Mouse (Mus musculus) megakaryocyte-erythroid progenitor cell, adult 5 weeks (primary cell): ENCODE results near the gene Gtf2b. TPM values are rescaled to one million over a fixed set of nuclear protein-coding genes. Genes with fewer than 3 reads are reported as not detected.

ENCODE experiments used
- polyA plus RNA-seq: library from polyadenylated mRNA; stranded (reverse); fragments of >175 nt; gene quantifications from 2 replicates; pipeline ENCODE4 v1.2.3, GENCODE M21; 2012

Gtf2b gene
- 3.9 and 4.8 TPM in 2 replicates for polyA plus RNA-seq

DNA sequence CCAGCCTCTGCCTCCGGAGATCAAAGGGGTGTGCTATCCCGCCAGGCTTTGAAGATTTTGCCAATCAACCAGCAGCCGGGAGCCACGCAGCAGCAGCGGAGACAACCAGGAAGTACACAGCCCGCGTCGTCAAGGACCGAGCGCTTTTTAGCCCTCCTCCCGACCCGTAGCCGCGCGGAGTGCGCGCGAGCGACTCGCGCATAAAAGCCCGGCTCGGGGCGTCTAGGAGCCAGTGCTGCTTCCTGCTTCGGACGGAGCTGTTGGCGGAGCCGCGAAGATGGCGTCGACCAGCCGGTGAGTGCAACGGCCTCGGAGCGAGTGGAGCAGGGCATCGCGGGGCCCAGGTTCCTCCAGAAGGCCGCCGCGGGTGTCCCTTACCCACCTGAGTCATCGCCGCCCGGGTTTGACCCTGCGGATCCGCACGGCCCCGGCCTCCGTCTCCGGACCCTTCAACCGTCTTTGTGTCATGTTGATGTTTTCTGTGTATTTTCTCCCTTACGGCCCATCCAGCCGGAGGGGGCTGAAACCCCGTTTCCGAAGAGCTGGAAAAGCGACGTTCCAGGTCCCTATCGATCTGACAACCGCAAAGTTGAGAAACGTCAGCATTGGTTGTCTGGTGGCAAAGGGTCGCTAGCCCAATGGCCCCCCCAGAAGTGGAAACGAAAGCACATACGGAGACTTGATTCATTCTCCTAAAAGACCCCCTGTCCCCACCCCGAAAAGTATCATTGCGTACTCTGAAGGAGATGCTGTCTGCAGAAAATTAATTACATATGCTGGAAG lies at the start of gene Gtf2b:
Gtf2b (plus strand) TSS at position 51 of the 783 bp plus-strand sequence.

Other genes with a start within 250 kb of the Gtf2b start
- 1.7 and 2.0 TPM in 2 replicates for gene Gbp7, start 234.7 kb upstream of the Gtf2b start, polyA plus RNA-seq
- gene Gbp3, start 205.0 kb upstream of the Gtf2b start, polyA plus RNA-seq = 2.8 and 3.7 TPM in 2 replicates
- not detected in 2 replicates for gene Gbp2b, start 170.2 kb upstream of the Gtf2b start, polyA plus RNA-seq
- 0.76 and 0.93 TPM in 2 replicates for gene Gbp2, start 144.4 kb upstream of the Gtf2b start, polyA plus RNA-seq
- 5.0 and 6.0 TPM in 2 replicates for gene Kyat3, start 64.0 kb upstream of the Gtf2b start, polyA plus RNA-seq
- gene Pkn2, start 117.0 kb downstream of the Gtf2b start, polyA plus RNA-seq = 21.9 and 25.8 TPM in 2 replicates